Mouse (Mus musculus): ENCODE results near the gene Matk. TPM values are rescaled to one million over a fixed set of nuclear protein-coding genes. Genes with fewer than 3 reads are reported as not detected.

The Matk gene
- total RNA-seq, 1 experiment, result 0.85 TPM

GRCm38 (mm10) chr10:81242021-81242420 is 10.7 kb upstream of the Matk start:
- Histone ChIP-seq H3K4me1 (ENCODE audit: control insufficient read depth in 2 of 2, insufficient read depth in 2 of 2, low read length in 2 of 2, poor library complexity in 1 of 2) (peaks cover 3 to 16% of the 10 kb centered on the region in 2 experiments; a peak in 2 of 4 replicates), H3K9ac (ENCODE audit: insufficient read depth, low read depth, low read length, poor library complexity, severe bottlenecking) (peak overlapping the region; percentile 1; the same call in 1 of the 2 replicates), H3K27ac (ENCODE audit: insufficient read depth, low read depth, low read length, poor library complexity, severe bottlenecking) (no peak overlapping the region), H3K9me3 (ENCODE audit: control insufficient read depth, insufficient read depth, low read depth, low read length) (no peaks in the 10 kb centered on the region), H3K4me3 (ENCODE audit: insufficient read depth in 1 of 2, low read depth in 1 of 2, low read length in 2 of 2, poor library complexity in 1 of 2, severe bottlenecking in 1 of 2) (peak overlapping the region in 1 of 2 experiments; percentile 6; a peak in 1 of 4 replicates), H3K36me3 (ENCODE audit: control insufficient read depth, insufficient read depth, low read length, poor library complexity, severe bottlenecking) (no peaks in the 10 kb centered on the region)
- DNase-seq (ENCODE audit: low read depth, low spot score), result no peak
- in situ Hi-C loops (cut with MboI; ENCODE audit: low sequenced_read_pairs in 2 of 2, unreplicated experiment in 2 of 2), result no loop called here
- TF ChIP-seq ZC3H11A (IDR thresholded peaks at IDR 0.05; ENCODE audit: borderline replicate concordance, low read depth, low read length), result no peak
- TF ChIP-seq HCFC1 (IDR thresholded peaks at IDR 0.05; ENCODE audit: borderline replicate concordance, insufficient read depth, low read length), result no peak
- no peak for TF ChIP-seq CHD2 (IDR thresholded peaks at IDR 0.05; ENCODE audit: low read depth, low read length)
- no peak for TF ChIP-seq MAFK (IDR thresholded peaks at IDR 0.05; ENCODE audit: insufficient read depth, low read depth, low read length)
- no peak for TF ChIP-seq ZNF384 (IDR thresholded peaks at IDR 0.05; ENCODE audit: low read depth, low read length)

GRCm38 (mm10) chr10:81244146-81244545 is 8.6 kb upstream of the Matk start:
- in situ Hi-C loops (cut with MboI; ENCODE audit: low sequenced_read_pairs in 2 of 2, unreplicated experiment in 2 of 2), result no loop called here

DNA sequence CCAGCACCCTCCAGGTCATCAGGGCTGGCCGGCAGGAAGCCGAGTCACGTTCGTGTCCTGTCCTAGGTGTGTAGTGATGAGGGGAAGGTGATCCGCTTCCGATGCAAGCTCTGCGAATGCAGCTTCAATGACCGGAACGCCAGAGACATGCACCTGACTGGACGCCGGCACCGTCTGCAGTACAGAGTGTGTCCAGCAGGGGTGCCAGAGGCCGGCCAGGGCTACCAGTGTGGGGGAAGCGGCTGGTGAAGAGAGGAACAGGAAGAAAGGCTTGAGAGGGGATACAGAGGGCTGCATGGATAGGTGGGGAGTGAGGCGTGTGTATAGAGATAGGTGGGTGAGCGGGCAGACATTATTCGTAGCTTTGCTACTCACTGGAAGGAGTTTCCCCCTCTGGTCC is 8.1 kb upstream of the Matk start:
- Histone ChIP-seq H3K4me1 (ENCODE audit: control insufficient read depth in 2 of 2, insufficient read depth in 2 of 2, low read length in 2 of 2, poor library complexity in 1 of 2) (peaks cover 2 to 15% of the 10 kb centered on the region in 2 experiments; a peak in 2 of 4 replicates), H3K27ac (ENCODE audit: insufficient read depth, low read depth, low read length, poor library complexity, severe bottlenecking) (no peak overlapping the region), H3K4me3 (ENCODE audit: insufficient read depth in 1 of 2, low read depth in 1 of 2, low read length in 2 of 2, poor library complexity in 1 of 2, severe bottlenecking in 1 of 2) (no peak overlapping the region), H3K9ac (ENCODE audit: insufficient read depth, low read depth, low read length, poor library complexity, severe bottlenecking) (no peak overlapping the region), H3K36me3 (ENCODE audit: control insufficient read depth, insufficient read depth, low read length, poor library complexity, severe bottlenecking) (no peaks in the 10 kb centered on the region), H3K9me3 (ENCODE audit: control insufficient read depth, insufficient read depth, low read depth, low read length) (no peaks in the 10 kb centered on the region)
- TF ChIP-seq CHD2 (IDR thresholded peaks at IDR 0.05; ENCODE audit: low read depth, low read length) (no peak), MAFK (IDR thresholded peaks at IDR 0.05; ENCODE audit: insufficient read depth, low read depth, low read length) (no peak), ZC3H11A (IDR thresholded peaks at IDR 0.05; ENCODE audit: borderline replicate concordance, low read depth, low read length) (no peak), ZNF384 (IDR thresholded peaks at IDR 0.05; ENCODE audit: low read depth, low read length) (no peak), HCFC1 (IDR thresholded peaks at IDR 0.05; ENCODE audit: borderline replicate concordance, insufficient read depth, low read length) (no peak)
- no peak for DNase-seq (ENCODE audit: low read depth, low spot score)
- in situ Hi-C loops (cut with MboI; ENCODE audit: low sequenced_read_pairs in 2 of 2, unreplicated experiment in 2 of 2), result no loop called here

More at GRCm38 (mm10) chr10:81244146-81244545, 8.6 kb upstream of the Matk start:
- no peaks in the 10 kb centered on the region for H3K9me3 ChIP-seq (ENCODE audit: control insufficient read depth, insufficient read depth, low read depth, low read length)
- no peaks in the 10 kb centered on the region for H3K36me3 ChIP-seq (ENCODE audit: control insufficient read depth, insufficient read depth, low read length, poor library complexity, severe bottlenecking)
- no peak for DNase-seq (ENCODE audit: low read depth, low spot score)
- no peak overlapping the region for H3K27ac ChIP-seq (ENCODE audit: insufficient read depth, low read depth, low read length, poor library complexity, severe bottlenecking)
- peaks cover 2 to 12% of the 10 kb centered on the region in 2 experiments; a peak in 2 of 4 replicates for H3K4me1 ChIP-seq (ENCODE audit: control insufficient read depth in 2 of 2, insufficient read depth in 2 of 2, low read length in 2 of 2, poor library complexity in 1 of 2)
- H3K4me3 ChIP-seq (ENCODE audit: insufficient read depth in 1 of 2, low read depth in 1 of 2, low read length in 2 of 2, poor library complexity in 1 of 2, severe bottlenecking in 1 of 2), result no peak overlapping the region
- no peak for TF ChIP-seq ZC3H11A (IDR thresholded peaks at IDR 0.05; ENCODE audit: borderline replicate concordance, low read depth, low read length)
- TF ChIP-seq ZNF384 (IDR thresholded peaks at IDR 0.05; ENCODE audit: low read depth, low read length), result no peak
- TF ChIP-seq MAFK (IDR thresholded peaks at IDR 0.05; ENCODE audit: insufficient read depth, low read depth, low read length), result no peak
- TF ChIP-seq HCFC1 (IDR thresholded peaks at IDR 0.05; ENCODE audit: borderline replicate concordance, insufficient read depth, low read length), result no peak
- TF ChIP-seq CHD2 (IDR thresholded peaks at IDR 0.05; ENCODE audit: low read depth, low read length), result no peak
- H3K9ac ChIP-seq (ENCODE audit: insufficient read depth, low read depth, low read length, poor library complexity, severe bottlenecking), result no peak overlapping the region

GRCm38 (mm10) chr10:81245166-81245565 is 7.6 kb upstream of the Matk start:
- H3K9ac ChIP-seq (ENCODE audit: insufficient read depth, low read depth, low read length, poor library complexity, severe bottlenecking), result no peak overlapping the region
- in situ Hi-C loops (cut with MboI; ENCODE audit: low sequenced_read_pairs in 2 of 2, unreplicated experiment in 2 of 2), result no loop called here
- H3K36me3 ChIP-seq (ENCODE audit: control insufficient read depth, insufficient read depth, low read length, poor library complexity, severe bottlenecking), result no peaks in the 10 kb centered on the region
- no peak for DNase-seq (ENCODE audit: low read depth, low spot score)
- no peaks in the 10 kb centered on the region for H3K9me3 ChIP-seq (ENCODE audit: control insufficient read depth, insufficient read depth, low read depth, low read length)
- no peak overlapping the region for H3K4me3 ChIP-seq (ENCODE audit: insufficient read depth in 1 of 2, low read depth in 1 of 2, low read length in 2 of 2, poor library complexity in 1 of 2, severe bottlenecking in 1 of 2)
- TF ChIP-seq ZC3H11A (IDR thresholded peaks at IDR 0.05; ENCODE audit: borderline replicate concordance, low read depth, low read length), result no peak
- no peak for TF ChIP-seq ZNF384 (IDR thresholded peaks at IDR 0.05; ENCODE audit: low read depth, low read length)
- TF ChIP-seq HCFC1 (IDR thresholded peaks at IDR 0.05; ENCODE audit: borderline replicate concordance, insufficient read depth, low read length), result no peak
- no peak for TF ChIP-seq MAFK (IDR thresholded peaks at IDR 0.05; ENCODE audit: insufficient read depth, low read depth, low read length)
- no peak for TF ChIP-seq CHD2 (IDR thresholded peaks at IDR 0.05; ENCODE audit: low read depth, low read length)
- peaks cover 2 to 18% of the 10 kb centered on the region in 2 experiments; a peak in 2 of 4 replicates for H3K4me1 ChIP-seq (ENCODE audit: control insufficient read depth in 2 of 2, insufficient read depth in 2 of 2, low read length in 2 of 2, poor library complexity in 1 of 2)
- no peak overlapping the region for H3K27ac ChIP-seq (ENCODE audit: insufficient read depth, low read depth, low read length, poor library complexity, severe bottlenecking)

Measured in ES-E14 (cell line).